Mouse (Mus musculus) neural tube, embryonic 14.5 days (tissue): ENCODE data around the gene Bves. TPM values are rescaled to one million over a fixed set of nuclear protein-coding genes. Genes with fewer than 3 reads are reported as not detected.
A peak's percentile ranks its signal among the peaks of the same experiment; 100 is the strongest.
"Not testable (repeated sequence)": the region's sequence is repeated elsewhere in the genome, so short reads cannot be mapped to it uniquely, and the experiment has no call there.

Experiments used
- ATAC-seq: fragments of 200-750 bp; cut with Nextera tagmentation; 2 replicates; pipeline ENCODE4 v1.8.0; 2017; ENCODE audit warnings: low read depth, mild to moderate bottlenecking, moderate TSS enrichment, moderate library complexity
- H3K27ac ChIP-seq: fragments of 300-500 bp; sonication (generic); 2 replicates; pipeline ENCODE4 v1.5.1; 2014; ENCODE audit warnings: low read depth, mild to moderate bottlenecking, control low read depth, low read length, moderate library complexity, mixed read lengths
- H3K27me3 ChIP-seq: fragments of 300-500 bp; sonication (generic); 2 replicates; pipeline ENCODE4 v1.6.1; 2014; ENCODE audit warnings: low read length; ENCODE audit not compliant: control insufficient read depth, insufficient read depth
- H3K36me3 ChIP-seq: fragments of 300-500 bp; sonication (generic); 2 replicates; pipeline ENCODE4 v1.6.1; 2014; ENCODE audit warnings: low read length, mixed read lengths; ENCODE audit not compliant: control insufficient read depth, insufficient read depth
- H3K4me1 ChIP-seq: fragments of 300-500 bp; sonication (generic); 2 replicates; pipeline ENCODE4 v1.6.1; 2014; ENCODE audit warnings: low read length; ENCODE audit not compliant: control insufficient read depth, insufficient read depth
- H3K4me2 ChIP-seq: fragments of 300-500 bp; sonication (generic); 2 replicates; pipeline ENCODE4 v1.6.1; 2014; ENCODE audit warnings: mild to moderate bottlenecking, low read depth, low read length, control low read depth
- H3K4me3 ChIP-seq: fragments of 300-500 bp; sonication (generic); 2 replicates; pipeline ENCODE4 v1.5.1; 2014; ENCODE audit warnings: low read depth, low read length, control low read depth, mixed read lengths
- H3K9ac ChIP-seq: fragments of 300-500 bp; sonication (generic); replicated peaks from 2 replicates; pipeline ENCODE4 v1.6.1; 2014; ENCODE audit warnings: low read depth, mild to moderate bottlenecking, control low read depth, low read length, mixed read lengths
- H3K9me3 ChIP-seq: fragments of 300-500 bp; sonication (generic); 2 replicates; pipeline ENCODE4 v1.6.1; 2016; ENCODE audit warnings: low read length; ENCODE audit not compliant: control insufficient read depth
- WGBS: fragments of 180-500 bp; shearing (Covaris S2); extraction: QIAGEN DNeasy Blood & Tissue Kit; methylation state at CpG from one replicate; pipeline ENCODE4 v1.1.7; 2014; 5-methylcytosine and 5-hydroxymethylcytosine counted together
- polyA plus RNA-seq: library from polyadenylated mRNA; unstranded; fragments of >200 nt; fragmentation: Nextera tagmentation; extraction: Ambion mirVana; gene quantifications from 2 replicates; pipeline ENCODE4 v1.2.1, GENCODE M21; 2014

The Bves gene
- 2.4 and 5.3 TPM in 2 replicates for polyA plus RNA-seq

DNA sequence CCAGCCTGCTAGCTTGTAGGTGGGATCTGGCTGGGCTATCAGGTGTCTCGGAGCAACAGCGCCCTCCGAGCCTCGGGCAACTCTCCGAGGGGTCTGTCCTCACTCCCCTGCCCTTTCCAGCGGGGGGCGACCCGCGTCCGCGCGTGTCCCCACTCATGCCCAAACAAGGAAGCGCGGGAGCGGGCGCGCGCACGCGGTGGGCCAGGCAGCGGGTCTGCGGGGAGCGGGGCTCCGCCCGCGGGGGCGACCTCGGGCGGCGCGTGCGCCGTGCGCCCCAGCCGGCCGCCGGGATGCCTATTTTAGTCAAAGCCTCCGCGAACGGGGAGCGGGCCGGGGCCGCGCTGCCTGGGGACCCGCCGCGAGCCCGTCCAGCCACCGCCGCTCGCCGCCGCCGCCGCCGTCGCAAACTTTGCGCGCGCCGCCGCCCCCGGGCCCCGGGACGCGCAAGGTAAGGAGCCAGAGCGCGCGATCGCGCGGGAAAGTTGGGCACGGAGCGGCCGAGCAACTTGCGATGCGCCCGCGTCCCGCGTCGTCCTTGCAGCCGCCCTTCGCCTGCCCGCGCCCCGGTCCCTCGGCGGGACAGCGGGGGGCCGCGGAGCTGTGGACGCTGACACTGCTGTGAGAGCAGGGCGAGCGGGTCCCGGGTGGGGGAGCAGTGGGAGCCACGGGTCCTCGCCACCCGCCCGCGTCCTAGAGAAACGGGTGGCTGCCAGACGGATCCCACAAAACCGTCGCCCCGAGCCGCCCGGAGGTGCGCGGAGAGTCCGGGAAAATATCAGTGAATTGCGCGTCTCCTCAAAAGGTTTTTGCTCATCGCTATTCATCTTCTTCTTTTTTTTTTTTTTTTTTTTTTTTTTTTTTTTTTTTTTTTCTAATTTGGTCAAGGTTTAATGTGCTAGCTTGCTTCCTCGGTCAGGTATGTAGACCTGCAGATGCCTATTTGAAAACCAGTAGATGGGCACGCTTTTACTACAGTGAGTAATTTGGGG, at the start of gene Bves:
Gene Bves (plus strand): TSS at position 339 of the 989 bp plus-strand sequence.
- under 1% methylated on average over 99 of the region's 116 CpGs for WGBS
- peak within 1 kb of the TSS; percentile 67 for H3K4me3 ChIP-seq
- H3K9ac ChIP-seq, result peak within 1 kb of the TSS; percentile 49
- peak within 1 kb of the TSS; percentile 82 for H3K4me2 ChIP-seq
- H3K36me3 ChIP-seq, result no peaks in the 10 kb centered on the region
- H3K27me3 ChIP-seq, result 0 out of 2 replicates have a peak, but pooled peaks cover 5% of the 10 kb centered on the region
- peak within 1 kb of the TSS; percentile 16; the same call in 1 of the 2 replicates for H3K27ac ChIP-seq
- peak; percentile 80 for ATAC-seq
- no peaks in the 10 kb centered on the region for H3K9me3 ChIP-seq
- H3K4me1 ChIP-seq, result no peaks in the 10 kb centered on the region

DNA sequence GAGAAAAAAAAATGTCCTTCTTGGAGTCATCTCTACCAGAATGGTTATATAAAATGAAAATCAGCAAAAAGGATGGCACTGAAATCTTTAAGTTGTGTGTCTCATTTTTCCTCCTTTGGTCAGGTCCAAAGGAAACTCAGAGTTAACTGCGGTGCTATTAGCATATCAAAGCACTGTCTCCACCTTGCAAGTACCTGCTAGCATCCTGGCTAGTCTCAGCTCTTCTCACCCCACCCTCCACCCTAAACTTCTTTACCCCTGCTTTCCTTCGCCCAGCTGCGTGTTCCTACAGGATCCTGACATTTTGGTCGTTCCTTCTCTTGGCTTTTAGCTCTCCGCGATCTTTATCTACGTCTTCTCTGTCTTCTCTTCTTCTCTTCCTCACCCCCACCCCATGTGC, 47.2 kb upstream of the Bves start:
- Histone ChIP-seq H3K4me1 (peaks cover 3% of the 10 kb centered on the region; the same call in 1 of the 2 replicates), H3K4me2 (no peak overlapping the region), H3K27me3 (peaks cover 7% of the 10 kb centered on the region), H3K4me3 (no peak overlapping the region), H3K36me3 (no peaks in the 10 kb centered on the region), H3K9me3 (no peaks in the 10 kb centered on the region), H3K27ac (no peak overlapping the region), H3K9ac (no peak overlapping the region)
- no peak for ATAC-seq
- 53% methylated on average over 7 of the region's 7 CpGs for WGBS

DNA sequence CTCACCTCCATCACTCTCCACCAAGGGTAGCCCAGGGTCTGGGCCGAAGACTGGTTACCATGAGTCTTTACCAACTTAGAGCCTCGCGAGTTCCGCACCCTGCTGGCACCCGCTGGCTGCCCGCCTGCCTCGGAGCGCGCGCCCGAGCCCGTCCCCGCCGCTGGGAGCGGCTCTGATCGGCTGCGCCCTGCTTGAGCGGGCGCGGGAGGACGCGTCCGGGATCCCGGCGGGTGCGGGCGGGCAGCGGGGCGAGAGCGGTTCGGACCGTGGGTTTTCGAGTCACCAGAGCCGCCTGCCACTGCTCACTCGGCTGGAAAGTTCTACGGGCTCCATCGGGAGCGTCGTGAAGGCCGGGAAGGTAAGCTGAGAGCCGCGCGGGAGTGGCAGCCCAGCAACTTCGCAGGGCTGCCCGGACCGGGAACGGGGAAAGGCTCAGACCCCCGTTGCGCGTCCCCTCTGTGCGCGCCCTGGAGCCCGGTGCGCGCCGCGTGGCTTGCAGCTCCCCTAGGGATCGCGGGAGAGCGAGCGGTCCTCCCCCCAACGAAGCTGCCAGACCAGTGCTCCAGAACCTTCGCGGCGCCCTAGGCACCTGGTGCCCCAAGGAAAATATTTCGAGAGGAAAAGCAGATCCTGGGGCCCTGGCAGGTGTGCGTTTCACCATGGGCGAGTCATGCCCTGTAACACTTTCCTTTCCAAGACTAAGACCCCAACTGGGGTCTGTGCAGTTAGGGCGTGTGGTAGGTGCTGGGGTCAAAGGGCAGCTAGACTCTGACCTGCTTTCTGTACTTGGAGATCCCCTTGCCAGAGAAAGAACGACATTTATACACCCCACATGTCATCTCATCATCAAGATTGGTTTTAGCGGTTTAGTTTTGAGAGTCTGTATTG, 46.1 kb upstream of the Bves start:
- peak; percentile 87 for ATAC-seq
- Histone ChIP-seq H3K9me3 (no peaks in the 10 kb centered on the region), H3K36me3 (no peaks in the 10 kb centered on the region), H3K4me3 (peak overlapping the region; percentile 66), H3K9ac (peak overlapping the region; percentile 55), H3K4me2 (peak overlapping the region; percentile 96), H3K27ac (no peak overlapping the region), H3K27me3 (peaks cover 7% of the 10 kb centered on the region), H3K4me1 (peaks cover 3% of the 10 kb centered on the region; the same call in 1 of the 2 replicates)
- 2% methylated on average over 65 of the region's 71 CpGs for WGBS

DNA sequence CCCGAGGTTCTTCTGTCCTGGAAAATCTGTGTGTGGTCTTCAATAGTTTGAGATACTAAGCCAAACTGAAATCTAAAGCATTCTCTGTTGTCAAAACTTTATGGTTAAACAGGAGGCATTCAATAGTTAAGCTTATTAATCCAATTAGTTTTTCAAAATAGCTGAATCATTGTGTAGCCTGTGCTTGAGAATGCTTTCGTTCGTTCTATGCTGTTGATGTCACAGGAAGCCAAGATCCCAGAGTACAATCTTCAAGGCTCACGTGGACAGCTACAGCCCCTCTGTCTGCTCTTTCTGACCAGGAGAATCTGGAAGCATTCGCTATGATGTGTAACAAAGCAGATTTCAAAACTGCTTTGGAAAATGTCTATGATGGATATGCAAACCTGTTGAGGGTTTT, 45.0 kb upstream of the Bves start:
- no peaks in the 10 kb centered on the region for H3K9me3 ChIP-seq
- no peak overlapping the region for H3K27ac ChIP-seq
- peaks cover 3% of the 10 kb centered on the region; the same call in 1 of the 2 replicates for H3K4me1 ChIP-seq
- ATAC-seq, result no peak
- 73% methylated on average over 5 of the region's 5 CpGs for WGBS
- no peak overlapping the region for H3K9ac ChIP-seq
- no peak overlapping the region for H3K4me2 ChIP-seq
- H3K4me3 ChIP-seq, result no peak overlapping the region
- peaks cover 7% of the 10 kb centered on the region for H3K27me3 ChIP-seq
- no peaks in the 10 kb centered on the region for H3K36me3 ChIP-seq

DNA sequence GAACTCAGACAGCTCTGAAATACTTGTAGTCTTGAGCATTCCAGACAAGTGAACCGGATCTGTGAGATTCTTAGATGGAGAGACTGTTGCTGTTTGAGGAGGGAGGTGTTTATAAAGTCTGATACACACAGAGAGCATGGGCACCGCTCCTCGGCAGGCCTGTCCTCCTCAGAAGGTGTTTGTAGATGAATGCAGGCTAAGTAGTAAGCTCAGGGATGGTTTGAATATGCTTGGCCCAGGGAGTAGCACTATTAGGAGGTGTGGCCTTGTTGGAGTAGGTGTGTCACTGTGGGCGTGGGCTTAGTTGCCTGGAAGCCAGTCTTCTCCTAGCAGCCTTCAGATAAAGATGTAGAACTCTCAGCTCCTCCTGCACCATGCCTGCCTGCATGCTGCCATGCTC, 43.4 kb upstream of the Bves start:
- H3K27me3 ChIP-seq, H3K9me3 ChIP-seq, ATAC-seq, H3K36me3 ChIP-seq, H3K4me1 ChIP-seq, H3K4me2 ChIP-seq, H3K27ac ChIP-seq, H3K9ac ChIP-seq, H3K4me3 ChIP-seq: not testable (repeated sequence)
- WGBS, result 73% methylated on average over 4 of the region's 4 CpGs

DNA sequence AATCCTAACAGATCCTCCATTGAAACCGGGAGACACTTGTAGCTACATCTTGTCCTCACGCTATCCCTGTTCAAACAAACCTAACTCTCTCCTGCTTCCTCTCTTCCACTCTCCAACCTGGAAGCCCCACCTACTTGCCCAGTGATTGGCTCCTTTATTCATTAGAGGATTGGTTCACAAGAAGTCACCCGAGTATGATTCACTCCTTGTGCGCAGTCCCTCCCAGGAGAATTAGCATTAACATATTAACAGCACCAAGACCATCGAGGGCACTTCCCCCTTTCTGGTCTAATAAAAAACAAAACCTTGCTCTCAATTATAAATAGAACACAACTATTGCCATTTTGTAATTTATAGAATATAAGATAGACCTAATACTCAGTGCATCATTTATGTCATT, 40.5 kb upstream of the Bves start:
- H3K27me3 ChIP-seq, result no peaks in the 10 kb centered on the region; the same call in 1 of the 2 replicates
- WGBS, result 75% methylated on average over 5 of the region's 5 CpGs
- ATAC-seq, result no peak

GRCm38 (mm10) chr10:45298503-45298902, 37.1 kb upstream of the Bves start:
- H3K9ac ChIP-seq, result no peak overlapping the region
- no peaks in the 10 kb centered on the region for H3K36me3 ChIP-seq
- no peaks in the 10 kb centered on the region for H3K27me3 ChIP-seq
- H3K9me3 ChIP-seq, result no peaks in the 10 kb centered on the region
- 72% methylated on average over 6 of the region's 6 CpGs for WGBS
- H3K4me2 ChIP-seq, result no peak overlapping the region
- no peak overlapping the region for H3K4me3 ChIP-seq
- no peak overlapping the region for H3K27ac ChIP-seq
- no peaks in the 10 kb centered on the region for H3K4me1 ChIP-seq
- ATAC-seq, result no peak

More for the DNA sequence above, 40.5 kb upstream of the Bves start:
- Histone ChIP-seq H3K9me3 (no peaks in the 10 kb centered on the region), H3K4me2 (no peak overlapping the region), H3K27ac (no peak overlapping the region), H3K4me3 (no peak overlapping the region), H3K36me3 (no peaks in the 10 kb centered on the region), H3K9ac (no peak overlapping the region), H3K4me1 (no peaks in the 10 kb centered on the region)

DNA sequence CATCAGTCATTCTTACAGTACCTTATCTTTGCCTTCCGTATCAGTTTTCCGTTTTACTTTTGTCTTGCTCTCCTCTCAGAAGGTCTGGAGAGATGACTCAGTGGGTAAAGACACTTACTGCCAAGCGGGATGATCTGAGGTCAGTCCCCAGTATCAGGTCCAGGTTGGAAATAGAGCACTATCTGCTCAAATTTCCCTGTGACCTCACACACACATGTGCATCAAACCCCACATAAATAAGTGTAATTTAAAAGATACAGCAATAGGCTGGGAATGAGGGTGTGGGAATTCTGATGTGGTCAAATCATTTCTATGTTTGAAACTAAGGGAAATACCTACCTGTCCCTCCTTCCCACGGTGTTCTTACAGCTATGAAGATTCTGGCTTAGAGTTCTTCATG, 36.1 kb upstream of the Bves start:
- Histone ChIP-seq H3K36me3 (no peaks in the 10 kb centered on the region), H3K27me3 (no peaks in the 10 kb centered on the region), H3K9ac (no peak overlapping the region), H3K4me3 (no peak overlapping the region), H3K4me1 (no peaks in the 10 kb centered on the region), H3K9me3 (no peaks in the 10 kb centered on the region), H3K4me2 (no peak overlapping the region), H3K27ac (no peak overlapping the region)
- 91% methylated on average over 4 of the region's 4 CpGs for WGBS
- no peak for ATAC-seq
